Mouse (Mus musculus): ENCODE measurements around the gene Trim12c. TPM values are rescaled to one million over a fixed set of nuclear protein-coding genes. Genes with fewer than 3 reads are reported as not detected.
"Not testable (repeated sequence)": the region's sequence is repeated elsewhere in the genome, so short reads cannot be mapped to it uniquely, and the experiment has no call there.

The Trim12c gene
- polyA plus RNA-seq (2012; ENCODE audit: insufficient read depth, insufficient read length, missing spikeins), result 4.4 and 5.6 TPM in 2 replicates

DNA sequence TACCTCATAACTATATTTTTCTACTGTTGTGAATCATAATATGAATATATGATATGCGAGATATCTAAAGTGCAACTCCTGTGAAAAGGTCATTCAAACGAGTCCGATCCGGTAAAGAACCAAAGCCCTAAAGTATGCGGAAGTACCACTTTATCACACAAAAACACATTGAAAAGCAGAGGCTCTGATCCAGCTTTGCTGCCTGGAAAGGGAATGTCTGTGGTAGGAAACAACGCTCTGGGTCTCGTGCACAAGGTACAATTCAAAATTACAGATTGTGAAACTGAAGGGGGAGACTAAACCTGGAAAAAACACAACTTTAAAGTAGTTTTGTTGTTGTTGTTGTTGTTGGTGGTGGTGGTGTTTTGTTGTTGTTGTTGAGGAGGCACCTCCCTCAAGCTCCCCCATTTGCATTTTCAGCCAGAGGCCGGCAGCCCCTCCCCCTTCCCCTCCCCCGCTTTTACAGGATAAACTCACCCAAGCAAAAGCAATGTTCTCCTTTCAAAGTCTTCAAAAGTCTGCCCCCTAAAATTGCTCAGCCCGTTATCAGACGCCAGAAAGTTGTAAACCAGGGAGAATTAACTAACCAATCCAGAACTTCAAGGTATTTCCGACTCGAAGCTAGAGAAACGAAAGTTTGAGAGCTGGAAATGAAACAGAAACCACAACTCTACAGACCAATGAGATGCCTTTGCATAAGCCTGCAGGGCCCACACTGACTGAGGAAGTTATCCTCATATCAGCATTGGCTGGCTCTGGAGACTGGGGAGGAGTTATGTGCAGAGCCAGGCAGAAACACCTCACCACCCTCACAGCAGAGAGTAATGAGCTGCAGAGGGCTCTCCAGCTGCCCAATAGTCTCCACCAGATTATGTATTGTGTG lies at the start of gene Trim12c:
Gene Trim12c (minus strand): TSS at position 646 of the 883 bp plus-strand sequence.
- H3K4me3 ChIP-seq (ENCODE audit: insufficient read depth, low read depth, low read length), result peak within 1 kb of the TSS; percentile 63
- no peaks in the 10 kb centered on the region for H3K4me1 ChIP-seq (ENCODE audit: control insufficient read depth, insufficient read depth, insufficient read length, low read length)
- peak within 1 kb of the TSS; percentile 85 for H3K27ac ChIP-seq (replicated peaks; ENCODE audit: low read depth, low read length)

DNA sequence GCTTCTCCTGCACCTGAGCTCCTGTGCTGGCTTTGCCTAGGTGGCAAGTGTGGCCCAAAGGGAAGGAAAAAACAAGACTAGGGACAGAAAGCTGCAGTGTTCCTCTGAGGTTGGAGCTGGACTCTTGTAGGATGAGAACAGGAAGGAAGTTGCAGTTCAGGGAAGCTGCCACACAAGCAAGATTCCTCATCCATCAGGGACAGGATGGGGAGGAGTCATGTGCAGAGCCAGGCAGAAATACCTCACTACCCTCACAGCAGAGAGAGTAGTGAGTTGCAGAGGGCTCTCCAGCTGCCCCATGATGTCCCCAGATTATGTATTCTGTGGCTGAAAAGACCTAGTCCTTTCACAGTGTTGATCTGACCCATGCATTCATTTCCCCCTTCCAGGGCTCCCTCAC lies 48.0 kb upstream of the Trim12c start:
- Histone ChIP-seq H3K27ac (replicated peaks; ENCODE audit: low read depth, low read length) (no peak overlapping the region), H3K4me3 (ENCODE audit: insufficient read depth, low read depth, low read length) (no peak overlapping the region)

DNA sequence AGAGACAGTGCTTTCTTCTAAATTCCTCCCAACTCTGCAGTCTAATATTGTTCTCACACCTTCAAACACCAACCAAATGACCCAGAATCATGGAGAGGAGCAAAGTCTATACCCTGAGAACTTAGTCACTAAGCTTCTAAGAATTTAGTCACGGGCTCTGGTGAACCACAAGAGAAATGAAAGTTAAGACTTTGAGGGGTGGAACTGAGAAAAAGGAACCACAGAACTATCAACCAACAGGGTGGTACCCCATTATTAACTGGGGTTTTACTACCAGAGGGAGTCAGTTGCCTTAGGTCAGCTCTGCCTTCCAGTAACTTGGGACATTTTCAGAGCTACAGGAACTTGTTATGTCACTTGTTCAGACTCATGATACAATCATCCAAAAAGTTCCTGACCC lies 47.5 kb upstream of the Trim12c start, which contains the start of gene Trim30c:
Gene Trim30c (minus strand): TSS at position 140 of the 400 bp plus-strand sequence.
- Histone ChIP-seq H3K4me3 (ENCODE audit: insufficient read depth, low read depth, low read length) (no peak within 1 kb of the TSS), H3K27ac (replicated peaks; ENCODE audit: low read depth, low read length) (no peak within 1 kb of the TSS), H3K4me1 (ENCODE audit: control insufficient read depth, insufficient read depth, insufficient read length, low read length) (no peaks in the 10 kb centered on the region)

More for the DNA sequence above, 48.0 kb upstream of the Trim12c start:
- H3K4me1 ChIP-seq (ENCODE audit: control insufficient read depth, insufficient read depth, insufficient read length, low read length), result no peaks in the 10 kb centered on the region

DNA sequence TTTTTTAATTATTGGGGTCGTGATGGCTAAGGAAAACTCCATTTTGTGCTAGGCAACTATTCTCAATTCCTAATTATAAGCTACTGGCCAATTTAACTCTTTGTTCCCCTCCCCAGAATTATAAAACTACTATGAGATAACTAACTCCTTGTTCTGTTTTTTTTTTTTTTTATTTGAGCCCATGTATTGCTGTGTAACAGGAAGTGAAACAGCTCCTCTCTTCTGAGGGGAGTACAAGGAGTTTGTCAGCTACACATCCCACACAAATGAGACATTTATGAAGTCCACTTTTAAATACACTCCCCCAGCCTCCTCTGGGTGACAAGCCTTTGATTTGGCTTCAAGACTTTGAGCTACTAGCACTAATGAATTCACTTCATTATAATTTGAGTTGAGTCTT lies 45.3 kb upstream of the Trim12c start:
- no peak overlapping the region for H3K27ac ChIP-seq (replicated peaks; ENCODE audit: low read depth, low read length)
- H3K4me3 ChIP-seq (ENCODE audit: insufficient read depth, low read depth, low read length), result no peak overlapping the region
- H3K4me1 ChIP-seq (ENCODE audit: control insufficient read depth, insufficient read depth, insufficient read length, low read length), result no peaks in the 10 kb centered on the region

DNA sequence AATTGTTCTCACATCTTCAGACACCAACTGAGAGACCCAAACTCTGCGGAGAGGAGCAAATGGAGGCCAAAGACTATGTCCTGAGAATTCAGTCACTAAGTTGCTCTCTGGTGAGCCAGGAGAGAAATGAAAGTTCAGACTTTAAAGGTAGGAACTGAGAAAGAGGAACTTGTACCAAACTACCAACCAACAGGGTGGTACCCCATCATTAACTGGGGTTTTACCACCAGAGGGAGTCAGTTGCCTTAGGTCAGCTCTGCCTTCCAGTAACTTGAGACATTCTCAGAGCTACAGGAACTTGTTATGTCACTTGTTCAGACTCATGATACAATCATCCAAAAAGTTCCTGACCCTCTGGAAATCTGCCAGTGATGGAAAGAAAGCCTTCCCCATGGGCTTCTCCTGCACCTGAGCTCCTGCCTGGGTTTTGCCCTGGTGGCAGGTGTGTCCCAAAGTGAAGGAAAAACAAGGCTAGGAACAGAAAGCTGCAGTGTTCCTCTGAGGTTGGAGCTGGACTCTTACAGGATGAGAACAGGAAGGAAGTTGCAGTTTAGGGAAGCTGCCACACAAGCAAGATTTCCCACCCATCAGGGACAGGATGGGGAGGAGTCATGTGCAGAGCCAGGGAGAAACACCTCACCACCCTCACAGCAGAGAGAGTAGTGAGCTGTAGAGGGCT lies 16.7 kb upstream of the Trim12c start, which contains the start of gene Trim30b:
Gene Trim30b (minus strand): TSS at position 149 of the 679 bp plus-strand sequence.
- Histone ChIP-seq H3K27ac (replicated peaks; ENCODE audit: low read depth, low read length) (peak within 1 kb of the TSS; percentile 52), H3K4me3 (ENCODE audit: insufficient read depth, low read depth, low read length) (no peak within 1 kb of the TSS), H3K4me1 (ENCODE audit: control insufficient read depth, insufficient read depth, insufficient read length, low read length) (no peaks in the 10 kb centered on the region)

DNA sequence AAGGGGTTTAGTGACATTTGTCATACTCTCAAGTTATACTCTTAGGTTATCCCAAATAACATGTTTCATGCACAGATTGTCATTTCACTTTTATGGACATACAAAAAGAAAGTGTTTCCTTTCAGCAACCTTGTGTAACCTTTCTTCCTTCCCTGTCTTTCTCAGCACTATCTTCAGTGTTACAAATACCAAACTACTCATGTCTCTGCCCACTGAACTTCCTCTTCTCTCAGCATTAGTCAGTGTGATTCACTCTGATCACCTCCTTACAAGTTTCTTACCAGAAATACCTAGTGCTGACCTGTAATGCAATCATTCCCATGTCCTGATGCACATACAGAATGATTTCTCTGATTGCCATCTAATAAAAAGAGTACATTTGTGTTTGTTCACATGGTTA lies 13.2 kb upstream of the Trim12c start:
- Histone ChIP-seq H3K4me3 (ENCODE audit: insufficient read depth, low read depth, low read length) (no peak overlapping the region), H3K4me1 (ENCODE audit: control insufficient read depth, insufficient read depth, insufficient read length, low read length) (no peaks in the 10 kb centered on the region), H3K27ac (replicated peaks; ENCODE audit: low read depth, low read length) (no peak overlapping the region)

DNA sequence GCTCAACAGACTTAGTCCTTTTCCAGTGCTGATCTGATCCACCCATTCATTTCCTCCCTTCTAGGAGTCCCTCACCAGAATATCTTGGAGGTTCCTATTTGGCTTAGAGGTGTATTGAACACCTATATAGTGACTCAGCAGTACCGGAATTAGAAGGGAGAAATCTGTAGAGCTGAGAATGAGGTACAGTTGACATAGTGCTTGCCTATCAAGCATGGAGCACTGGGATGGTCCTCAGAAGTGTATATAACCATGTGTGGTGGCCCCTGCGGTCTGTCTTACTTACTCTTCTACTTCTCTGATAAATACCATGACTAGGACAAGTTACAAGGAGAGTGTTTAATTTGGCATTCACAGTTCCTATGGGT lies 422 bp upstream of the Trim12c start:
- no peak overlapping the region for H3K4me3 ChIP-seq (ENCODE audit: insufficient read depth, low read depth, low read length)
- no peak overlapping the region for H3K27ac ChIP-seq (replicated peaks; ENCODE audit: low read depth, low read length)
- no peaks in the 10 kb centered on the region for H3K4me1 ChIP-seq (ENCODE audit: control insufficient read depth, insufficient read depth, insufficient read length, low read length)

DNA sequence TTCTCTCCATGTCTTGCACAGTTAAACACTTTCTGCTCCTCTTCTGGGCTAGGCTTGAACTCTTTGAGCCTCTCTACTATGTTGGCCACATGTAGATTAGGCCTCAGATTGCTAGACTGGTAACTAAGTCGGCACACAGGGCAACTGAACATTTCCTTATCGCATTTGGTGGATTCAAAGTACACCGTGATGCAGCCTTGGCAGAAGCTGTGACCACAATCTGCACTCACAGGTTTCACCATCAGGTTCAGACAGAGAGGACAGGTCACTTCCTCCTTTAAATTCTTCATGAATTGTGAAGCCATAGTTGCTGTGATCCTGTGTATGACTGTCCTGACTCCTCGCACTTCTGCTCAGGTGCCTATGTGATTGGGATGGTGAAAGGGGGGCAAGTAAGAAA lies 5.1 kb downstream of the Trim12c start:
- not testable (repeated sequence) for H3K4me1 ChIP-seq (ENCODE audit: control insufficient read depth, insufficient read depth, insufficient read length, low read length); H3K4me3 ChIP-seq (ENCODE audit: insufficient read depth, low read depth, low read length); H3K27ac ChIP-seq (replicated peaks; ENCODE audit: low read depth, low read length)

DNA sequence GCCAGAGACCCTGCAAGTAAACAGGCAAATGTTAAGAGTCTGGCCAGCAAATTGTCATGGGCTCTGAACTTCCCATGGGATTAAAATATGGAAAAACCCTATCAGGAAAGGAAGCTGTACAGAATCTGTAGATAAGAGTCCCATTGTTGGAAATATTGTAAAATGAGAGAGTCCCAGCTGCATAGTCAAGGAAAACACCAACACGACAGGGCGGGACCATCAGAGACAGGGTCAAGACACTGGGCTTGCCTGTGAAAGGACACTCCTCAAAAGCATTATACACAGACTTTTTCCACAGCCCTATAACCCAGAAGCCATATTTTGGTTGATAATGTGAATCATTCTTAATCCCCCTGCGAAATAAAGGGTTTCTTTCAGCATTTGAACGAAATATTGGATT lies 12.4 kb downstream of the Trim12c start:
- H3K4me1 ChIP-seq (ENCODE audit: control insufficient read depth, insufficient read depth, insufficient read length, low read length); H3K27ac ChIP-seq (replicated peaks; ENCODE audit: low read depth, low read length); H3K4me3 ChIP-seq (ENCODE audit: insufficient read depth, low read depth, low read length): not testable (repeated sequence)

DNA sequence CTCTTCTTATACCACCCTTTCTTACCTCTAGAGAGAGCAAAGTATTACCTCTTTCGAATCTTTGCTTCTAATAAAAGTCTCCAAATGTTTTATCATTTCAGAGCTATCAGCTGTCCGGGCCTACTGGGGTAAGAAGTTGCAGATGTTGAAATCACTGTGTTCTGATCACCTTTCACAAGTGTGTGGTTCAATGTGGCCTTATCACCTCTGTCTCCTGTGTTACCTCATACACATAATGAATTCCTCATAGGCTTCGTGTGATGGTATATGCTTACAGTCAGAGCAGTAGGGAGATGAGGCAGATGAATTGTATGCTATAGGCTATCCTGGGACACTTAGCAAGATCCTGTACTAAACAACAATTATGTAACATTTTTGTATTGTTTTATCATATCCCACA lies 17.6 kb downstream of the Trim12c start:
- H3K27ac ChIP-seq (replicated peaks; ENCODE audit: low read depth, low read length); H3K4me3 ChIP-seq (ENCODE audit: insufficient read depth, low read depth, low read length); H3K4me1 ChIP-seq (ENCODE audit: control insufficient read depth, insufficient read depth, insufficient read length, low read length): not testable (repeated sequence)

DNA sequence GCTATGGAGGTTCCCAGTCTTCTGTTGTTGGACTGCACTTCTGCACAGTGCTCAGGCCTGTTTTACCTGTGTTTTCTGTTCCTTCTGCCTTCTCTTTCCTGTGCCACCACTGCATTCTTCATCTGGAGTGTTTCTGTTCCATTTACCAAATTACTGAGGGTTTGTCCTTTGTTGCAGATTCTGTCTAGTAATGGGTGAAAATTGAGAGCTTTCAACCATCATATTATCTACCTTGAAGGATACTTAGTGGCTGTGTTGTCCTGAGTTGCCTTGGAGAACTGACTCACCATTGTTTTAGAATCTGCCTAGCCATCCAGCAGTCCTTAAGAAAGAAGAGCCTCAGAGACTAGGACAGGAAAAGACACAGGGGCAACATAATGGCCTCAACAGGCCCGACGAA lies 24.0 kb downstream of the Trim12c start, which contains the start of gene Trim34b:
Gene Trim34b (plus strand): TSS at position 301 of the 400 bp plus-strand sequence.
- H3K27ac ChIP-seq (replicated peaks; ENCODE audit: low read depth, low read length); H3K4me1 ChIP-seq (ENCODE audit: control insufficient read depth, insufficient read depth, insufficient read length, low read length); H3K4me3 ChIP-seq (ENCODE audit: insufficient read depth, low read depth, low read length): not testable (repeated sequence)

DNA sequence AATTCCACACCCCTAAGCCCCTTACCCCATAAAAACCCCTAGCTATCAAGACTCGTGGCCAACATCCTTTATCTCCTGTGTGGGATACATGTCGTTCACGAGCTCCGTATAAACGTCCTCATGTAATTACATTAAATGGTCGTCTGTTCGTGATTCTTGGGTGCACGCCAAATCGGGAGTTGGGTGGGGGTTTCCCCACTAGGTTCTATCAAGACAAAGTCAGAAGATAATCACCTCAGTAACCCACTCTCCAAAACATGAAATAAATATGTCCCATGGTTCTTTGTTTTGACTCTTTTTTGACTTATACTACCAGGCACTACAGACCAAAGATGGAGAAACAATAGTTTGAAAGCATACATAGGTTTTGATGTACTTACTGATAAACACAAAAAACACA lies 31.1 kb downstream of the Trim12c start:
- no peaks in the 10 kb centered on the region for H3K4me1 ChIP-seq (ENCODE audit: control insufficient read depth, insufficient read depth, insufficient read length, low read length)
- H3K27ac ChIP-seq (replicated peaks; ENCODE audit: low read depth, low read length), result no peak overlapping the region
- no peak overlapping the region for H3K4me3 ChIP-seq (ENCODE audit: insufficient read depth, low read depth, low read length)

DNA sequence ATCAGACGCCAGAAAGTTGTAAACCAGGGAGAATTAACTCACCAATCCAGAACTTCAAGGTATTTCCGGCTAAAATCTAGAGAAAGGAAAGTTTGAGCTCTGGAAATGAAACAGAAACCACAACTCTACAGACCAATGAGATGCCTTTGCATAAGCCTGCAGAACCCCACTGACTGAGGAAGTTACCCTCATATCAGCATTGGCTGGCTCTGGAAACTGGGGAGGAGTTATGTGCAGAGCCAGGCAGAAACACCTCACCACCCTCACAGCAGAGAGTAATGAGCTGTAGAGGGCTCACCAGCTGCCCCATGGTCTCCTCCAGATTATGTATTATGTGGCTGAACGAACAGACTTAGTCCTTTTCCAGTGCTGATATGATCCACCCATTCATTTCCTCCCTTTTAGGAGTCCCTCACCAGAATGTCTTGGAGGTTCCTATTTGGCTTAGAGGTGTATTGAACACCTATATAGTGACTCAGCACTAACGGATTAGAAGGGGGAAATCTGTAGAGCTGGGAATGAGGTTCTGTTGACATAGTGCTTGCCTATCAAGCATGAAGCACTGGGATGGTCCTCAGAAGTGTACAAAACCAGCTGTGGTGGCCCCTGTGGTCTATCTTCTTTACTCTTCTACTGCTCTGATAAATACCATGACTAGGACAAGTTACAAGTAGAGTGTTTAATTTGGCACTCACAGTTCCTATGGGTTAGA lies 37.6 kb downstream of the Trim12c start, which contains the start of gene Trim12a:
Gene Trim12a (minus strand): TSS at position 98 of the 712 bp plus-strand sequence.
- peak within 1 kb of the TSS; percentile 74 for H3K4me3 ChIP-seq (ENCODE audit: insufficient read depth, low read depth, low read length)

DNA sequence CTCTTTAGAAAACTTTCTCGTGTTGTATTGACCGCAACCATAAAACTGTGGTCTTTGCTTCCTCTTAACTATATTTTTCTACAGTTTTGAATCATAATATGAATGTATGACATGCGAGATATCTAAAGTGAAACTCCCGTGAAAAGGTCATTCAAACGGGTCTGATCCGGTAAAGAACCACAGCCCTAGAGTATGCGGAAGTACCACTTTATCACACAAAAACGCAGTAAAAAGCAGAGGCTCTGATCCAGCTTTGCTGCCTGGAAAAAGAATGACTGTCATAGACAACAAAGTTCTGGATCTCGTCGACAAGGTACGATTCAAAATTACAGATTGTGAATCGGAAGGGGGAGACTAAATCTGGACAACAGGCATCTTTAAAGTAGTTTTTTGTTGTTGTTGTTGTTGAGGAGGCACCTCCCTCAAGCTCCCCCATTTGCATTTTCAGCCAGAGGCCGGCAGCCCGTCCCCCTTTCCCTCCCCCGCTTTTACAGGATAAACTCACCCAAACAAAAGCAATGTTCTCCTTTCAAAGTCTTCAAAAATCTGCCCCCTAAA lies 38.3 kb downstream of the Trim12c start:
- Histone ChIP-seq H3K4me3 (ENCODE audit: insufficient read depth, low read depth, low read length) (peak overlapping the region; percentile 74), H3K4me1 (ENCODE audit: control insufficient read depth, insufficient read depth, insufficient read length, low read length) (no peaks in the 10 kb centered on the region), H3K27ac (replicated peaks; ENCODE audit: low read depth, low read length) (peak overlapping the region; percentile 89)

More for the DNA sequence above, 37.6 kb downstream of the Trim12c start, which contains the start of gene Trim12a:
- not testable (repeated sequence) for H3K4me1 ChIP-seq (ENCODE audit: control insufficient read depth, insufficient read depth, insufficient read length, low read length)
- peak within 1 kb of the TSS; percentile 89 for H3K27ac ChIP-seq (replicated peaks; ENCODE audit: low read depth, low read length)
